Comparison of ENCODE assay signal across 8 mouse cellular contexts in genomic region chr14:121379116-121379826, GRCm38 (mm10). TPM values are rescaled to one million over a fixed set of nuclear protein-coding genes. Genes with fewer than 3 reads are reported as not detected.
DNase-seq lines count a peak whose midpoint lies in the region; ATAC-seq and TF ChIP-seq lines count a peak whose summit lies in the region.

No protein-coding gene starts in this region.

- DNase-seq in brain, embryonic 14.5 days (ENCODE audit: low read depth): peak; percentile 78
- DNase-seq in forebrain, embryonic 10.5 days (ENCODE audit: extremely low spot score, low spot score): peak; percentile 74
- peak; percentile 93 for DNase-seq in kidney, postnatal 14 days
- peak; percentile 60 for DNase-seq in liver, embryonic 13.5 days
- DNase-seq in natural killer cell, adult 2 months (ENCODE audit: low spot score in 2 of 2): peak; percentile 75 to 82
- peak; percentile 84 for DNase-seq in splenic B cell, adult 2 months (ENCODE audit: low read depth, low spot score)

- H3K4me1 ChIP-seq in forebrain, embryonic 10.5 days: peaks cover 49% of the 10 kb centered on the region
- H3K4me1 ChIP-seq in heart, embryonic 15.5 days (replicated peaks): peaks cover 33% of the 10 kb centered on the region
- peaks cover 53% of the 10 kb centered on the region for H3K4me1 ChIP-seq in liver, embryonic 13.5 days (replicated peaks)

- peak overlapping the region; percentile 83 for H3K4me3 ChIP-seq in C2C12 (ENCODE audit: insufficient read depth, poor library complexity, severe bottlenecking)
- peak overlapping the region; percentile 98 for H3K4me3 ChIP-seq in forebrain, embryonic 10.5 days
- peak overlapping the region; percentile 100 for H3K4me3 ChIP-seq in heart, embryonic 15.5 days
- H3K4me3 ChIP-seq in liver, embryonic 13.5 days (replicated peaks): peak overlapping the region; percentile 92

- under 1% methylated on average over 39 of the region's 79 CpGs for WGBS in forebrain, embryonic 10.5 days
- WGBS in heart, embryonic 15.5 days: under 1% methylated on average over 68 of the region's 79 CpGs
- 1% methylated on average over 63 of the region's 79 CpGs for WGBS in liver, embryonic 13.5 days (ENCODE audit: insufficient replicate concordance)

- H3K9ac ChIP-seq in heart, embryonic 15.5 days: peak overlapping the region; percentile 97
- H3K9ac ChIP-seq in liver, embryonic 13.5 days: peak overlapping the region; percentile 99

- peak overlapping the region; percentile 97 for H3K27ac ChIP-seq in forebrain, embryonic 10.5 days
- peak overlapping the region; percentile 97 for H3K27ac ChIP-seq in heart, embryonic 15.5 days
- H3K27ac ChIP-seq in liver, embryonic 13.5 days: peak overlapping the region; percentile 92

- H3ac ChIP-seq in C2C12 (ENCODE audit: control insufficient read depth, insufficient read length, low read depth): peak overlapping the region; percentile 98

- peaks cover 45% of the 10 kb centered on the region for H3K79me3 ChIP-seq in C2C12 (ENCODE audit: low read depth)

- peak; percentile 92 for ATAC-seq in heart, embryonic 15.5 days (replicated peaks; ENCODE audit: insufficient number of reproducible peaks, insufficient read depth, low FRiP score, low read depth)
- ATAC-seq in liver, embryonic 13.5 days (ENCODE audit: low read depth): peak; percentile 90

- peaks cover 28% of the 10 kb centered on the region for H3K36me3 ChIP-seq in C2C12 (ENCODE audit: control insufficient read depth, insufficient read depth)
- H3K36me3 ChIP-seq in forebrain, embryonic 10.5 days (replicated peaks): peaks cover 22% of the 10 kb centered on the region
- no peaks in the 10 kb centered on the region for H3K36me3 ChIP-seq in heart, embryonic 15.5 days
- peaks cover 17% of the 10 kb centered on the region for H3K36me3 ChIP-seq in liver, embryonic 13.5 days
- H3K36me3 ChIP-seq in splenic B cell, adult 2 months (ENCODE audit: control insufficient read depth, insufficient read depth, low read length, poor library complexity, severe bottlenecking): no peaks in the 10 kb centered on the region

- peaks cover 46% of the 10 kb centered on the region for H3K79me2 ChIP-seq in C2C12 (ENCODE audit: control insufficient read depth, insufficient read depth)

- no peaks in the 10 kb centered on the region for H3K9me3 ChIP-seq in forebrain, embryonic 10.5 days
- H3K9me3 ChIP-seq in heart, embryonic 15.5 days (replicated peaks): no peaks in the 10 kb centered on the region
- no peaks in the 10 kb centered on the region for H3K9me3 ChIP-seq in liver, embryonic 13.5 days (replicated peaks)

- peak overlapping the region; percentile 77 for H3K4me2 ChIP-seq in heart, embryonic 15.5 days
- H3K4me2 ChIP-seq in liver, embryonic 13.5 days: peak overlapping the region; percentile 95

- peak; percentile 81 for TF ChIP-seq POLR2A in brain, embryonic 14.5 days (IDR thresholded peaks at IDR 0.05; ENCODE audit: borderline replicate concordance, extremely low read depth, insufficient read depth, insufficient read length, poor library complexity, severe bottlenecking)

- TF ChIP-seq CTCF in C2C12 (IDR thresholded peaks at IDR 0.05; ENCODE audit: control insufficient read depth, insufficient read depth, insufficient read length): no peak
- no peak for TF ChIP-seq CTCF in brain, embryonic 14.5 days (IDR thresholded peaks at IDR 0.05; ENCODE audit: borderline replicate concordance, extremely low read depth, insufficient read depth, insufficient read length)

- H3K27me3 ChIP-seq in C2C12 (ENCODE audit: control insufficient read depth, insufficient read depth, insufficient read length): no peaks in the 10 kb centered on the region
- peaks cover 11% of the 10 kb centered on the region for H3K27me3 ChIP-seq in forebrain, embryonic 10.5 days (ENCODE audit: poor library complexity, severe bottlenecking)
- no peaks in the 10 kb centered on the region for H3K27me3 ChIP-seq in heart, embryonic 15.5 days
- 0 out of 2 replicates have a peak, but pooled peaks cover 3% of the 10 kb centered on the region for H3K27me3 ChIP-seq in liver, embryonic 13.5 days
- no peaks in the 10 kb centered on the region for H3K27me3 ChIP-seq in splenic B cell, adult 2 months (ENCODE audit: control insufficient read depth, insufficient read depth, low read length, poor library complexity, severe bottlenecking)

TF ChIP-seq in C2C12, 6 proteins besides CTCF, POLR2A, EP300 and RAD21:
- TF ChIP-seq USF1 (IDR thresholded peaks at IDR 0.05; ENCODE audit: low read depth) (no peak), MAX (IDR thresholded peaks at IDR 0.05) (no peak), MYOD1 (IDR thresholded peaks at IDR 0.05; ENCODE audit: control insufficient read depth, insufficient read length, low read depth) (no peak), MYOG (IDR thresholded peaks at IDR 0.05; ENCODE audit: control insufficient read depth, extremely low read depth, insufficient read length) (no peak), FOSL1 (IDR thresholded peaks at IDR 0.05; ENCODE audit: insufficient read depth, low read length, poor library complexity, severe bottlenecking) (no peak), CEBPB (IDR thresholded peaks at IDR 0.05; ENCODE audit: low read depth) (no peak)

RNA-seq across cellular contexts. Expression of gene Stk24, which starts 0.5 kb away (rescaled TPM):
- polyA plus RNA-seq in C2C12 (2012; fragmentation: generic; extraction: Trizol): 29.8 TPM
- polyA plus RNA-seq in brain, embryonic 14.5 days (2012; rRNA removed): 26.2 and 29.7 TPM in 2 replicates
- polyA plus RNA-seq in forebrain, embryonic 10.5 days (2016; fragmentation: Nextera tagmentation; extraction: Ambion mirVana): 38.4 and 43.4 TPM in 2 replicates
- polyA plus RNA-seq in heart, embryonic 15.5 days (2015; fragmentation: Nextera tagmentation; extraction: Ambion mirVana): 34.5 and 39.6 TPM in 2 replicates
- polyA plus RNA-seq in liver, embryonic 13.5 days (2015; fragmentation: Nextera tagmentation; extraction: Ambion mirVana): 30.6 and 36.0 TPM in 2 replicates

Comparison
In these comparisons a context has a peak if more than half of its experiments do, and no peak if none do; other contexts are left out.
1. Peak in every context shown above with its lines: DNase-seq, ATAC-seq, H3K4me3 ChIP-seq and H3K27ac ChIP-seq.